Mouse (Mus musculus) spleen, adult 2 months (tissue): ENCODE results near the gene Ssx2ip. TPM values are rescaled to one million over a fixed set of nuclear protein-coding genes. Genes with fewer than 3 reads are reported as not detected.

Experiments used
- DNase-seq, 2 experiments: peaks; one replicate each; pipeline versions ENCODE4 v3.0.0 to v3.0.0-alpha.2; 2012 to 2021; ENCODE audit warnings: low spot score in 2 of 2, low read depth in 1 of 2
- H3K27ac ChIP-seq: fragments of 200-500 bp; 2 replicates; pipeline ENCODE4 v1.5.1; 2012; ENCODE audit warnings: low read length, inconsistent platforms; ENCODE audit not compliant: insufficient read depth
- H3K27me3 ChIP-seq: fragments of 200-500 bp; 2 replicates; pipeline ENCODE4 v1.6.1; 2012; ENCODE audit warnings: mild to moderate bottlenecking, moderate library complexity, low read length, inconsistent platforms; ENCODE audit not compliant: control insufficient read depth, insufficient read depth
- H3K36me3 ChIP-seq: fragments of 200-500 bp; 2 replicates; pipeline ENCODE4 v1.6.1; 2012; ENCODE audit warnings: mild to moderate bottlenecking, low read length, inconsistent platforms; ENCODE audit not compliant: control insufficient read depth, insufficient read depth
- H3K4me1 ChIP-seq: fragments of 200-500 bp; 2 replicates; pipeline ENCODE4 v1.6.1; 2011; ENCODE audit warnings: inconsistent platforms; ENCODE audit not compliant: control insufficient read depth, insufficient read depth, insufficient read length
- H3K4me3 ChIP-seq: fragments of 200-500 bp; 2 replicates; pipeline ENCODE4 v1.5.1; 2011; ENCODE audit warnings: mild to moderate bottlenecking, inconsistent platforms; ENCODE audit not compliant: insufficient read depth, insufficient read length; ENCODE audit errors: extremely low read depth
- CTCF ChIP-seq: fragments of 200-500 bp; IDR thresholded peaks from 2 replicates; pipeline ENCODE4 v1.5.1; 2011; ENCODE audit warnings: mild to moderate bottlenecking, inconsistent platforms; ENCODE audit not compliant: insufficient read depth, insufficient read length, insufficient replicate concordance; ENCODE audit errors: extremely low read depth
- POLR2A ChIP-seq: fragments of 200-500 bp; IDR thresholded peaks from 2 replicates; pipeline ENCODE4 v1.6.1; 2011; ENCODE audit warnings: low read depth, low read length, inconsistent platforms
- WGBS: fragments of 180-500 bp; shearing (Covaris S2); methylation state at CpG from one replicate; pipeline ENCODE4 v1.1.7; 2018; 5-methylcytosine and 5-hydroxymethylcytosine counted together
- polyA plus RNA-seq: library from polyadenylated mRNA; depleted of rRNA; stranded (reverse); fragments of >200 nt; gene quantifications from 2 replicates; pipeline ENCODE4 v1.2.3, GENCODE M21; 2012

The Ssx2ip gene
- polyA plus RNA-seq, 1 experiment: 1.6 TPM

DNA sequence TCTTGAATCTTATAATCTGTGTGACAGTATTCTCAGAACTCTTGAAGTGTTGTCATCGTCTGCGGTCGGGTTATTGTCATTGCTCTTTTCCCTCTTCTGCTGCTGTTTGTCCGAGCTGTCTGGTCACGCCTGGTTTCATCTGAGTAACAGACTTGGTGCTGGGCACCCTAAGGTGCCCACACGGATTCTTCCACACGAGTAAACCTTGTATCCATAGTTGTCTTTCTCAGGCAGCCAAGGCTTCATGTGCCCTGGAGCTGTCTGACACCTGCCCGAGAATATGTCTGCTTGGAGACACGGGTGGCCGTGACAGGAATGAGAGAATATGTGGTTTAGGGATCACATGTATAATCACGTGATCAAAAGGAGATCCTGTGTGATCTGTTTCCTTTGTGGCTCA, 31.1 kb downstream of the Ssx2ip start:
- Histone ChIP-seq H3K27me3 (no peaks in the 10 kb centered on the region), H3K4me3 (no peak overlapping the region), H3K27ac (no peak overlapping the region), H3K36me3 (peaks cover 2% of the 10 kb centered on the region; the same call in 1 of the 2 replicates), H3K4me1 (no peaks in the 10 kb centered on the region)
- TF ChIP-seq CTCF (no peak), POLR2A (no peak)
- WGBS: 91% methylated on average over 11 of the region's 11 CpGs
- no peak for DNase-seq

GRCm38 (mm10) chr3:146436114-146436513, 31.7 kb downstream of the Ssx2ip start:
- H3K4me3 ChIP-seq: no peak overlapping the region
- DNase-seq: no peak
- no peaks in the 10 kb centered on the region for H3K27me3 ChIP-seq
- H3K4me1 ChIP-seq: no peaks in the 10 kb centered on the region
- TF ChIP-seq POLR2A (no peak), CTCF (no peak)
- no peaks in the 10 kb centered on the region for H3K36me3 ChIP-seq
- WGBS: 95% methylated on average over 8 of the region's 8 CpGs
- no peak overlapping the region for H3K27ac ChIP-seq

- WGBS: 96% methylated on average over 12 of the region's 12 CpGs
- H3K27ac ChIP-seq: no peak overlapping the region
- TF ChIP-seq POLR2A (no peak), CTCF (no peak)
- no peaks in the 10 kb centered on the region for H3K4me1 ChIP-seq
- no peak for DNase-seq
- H3K4me3 ChIP-seq: no peak overlapping the region
- no peaks in the 10 kb centered on the region for H3K27me3 ChIP-seq
- no peaks in the 10 kb centered on the region for H3K36me3 ChIP-seq
Observed at GRCm38 (mm10) chr3:146440011-146440410, 35.6 kb downstream of the Ssx2ip start.

- no peak for DNase-seq
- Histone ChIP-seq H3K27me3 (no peaks in the 10 kb centered on the region), H3K4me3 (no peak overlapping the region), H3K4me1 (no peaks in the 10 kb centered on the region), H3K27ac (no peak overlapping the region), H3K36me3 (no peaks in the 10 kb centered on the region)
- 92% methylated on average over 7 of the region's 7 CpGs for WGBS
- TF ChIP-seq CTCF: no peak
Observed at GRCm38 (mm10) chr3:146440422-146440821, 36.0 kb downstream of the Ssx2ip start.

DNA sequence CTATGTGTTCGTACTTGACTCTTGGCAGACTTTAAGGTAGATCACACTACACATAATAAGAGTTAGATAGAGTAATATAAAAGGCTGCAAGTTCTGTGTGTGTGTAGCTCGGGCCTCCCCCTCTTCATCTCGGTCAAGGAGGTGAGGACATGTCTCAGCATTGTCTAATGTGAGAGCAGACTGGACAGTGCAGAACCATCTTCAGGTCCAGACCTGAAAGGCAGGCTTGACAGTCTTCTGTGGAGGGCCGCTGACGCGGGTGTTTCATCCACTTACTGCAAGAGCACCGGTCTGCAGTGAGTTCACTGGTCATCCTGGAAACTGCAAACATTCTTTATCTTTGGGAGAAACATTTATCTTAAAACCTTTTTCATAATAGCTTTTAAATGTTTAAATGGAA, 38.0 kb downstream of the Ssx2ip start:
- no peak for DNase-seq
- Histone ChIP-seq H3K36me3 (no peaks in the 10 kb centered on the region), H3K4me1 (no peaks in the 10 kb centered on the region), H3K4me3 (no peak overlapping the region), H3K27ac (no peak overlapping the region), H3K27me3 (no peaks in the 10 kb centered on the region)
- WGBS: 94% methylated on average over 7 of the region's 7 CpGs
- no peak for TF ChIP-seq POLR2A

DNA sequence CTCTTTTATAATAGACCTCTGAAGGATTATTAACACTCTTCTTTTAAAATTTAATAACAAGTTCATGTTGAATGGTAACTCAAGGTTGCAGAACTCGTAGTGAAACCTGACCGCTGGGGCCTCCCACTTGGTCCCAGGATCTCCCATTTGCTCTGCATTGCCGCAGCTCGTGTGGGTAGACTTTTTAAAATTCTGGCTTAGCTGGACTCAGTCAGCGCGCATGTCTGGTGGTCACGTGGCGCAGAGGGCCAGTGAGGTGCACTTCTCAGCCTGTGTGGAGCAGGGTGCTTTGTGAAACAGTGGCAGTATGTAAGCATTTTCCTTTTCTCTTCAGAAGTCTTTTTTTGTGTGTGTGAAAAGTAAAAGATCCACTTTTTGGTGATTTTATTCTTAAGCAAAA, 38.5 kb downstream of the Ssx2ip start:
- WGBS: 97% methylated on average over 8 of the region's 8 CpGs
- no peak for DNase-seq
- H3K4me1 ChIP-seq: no peaks in the 10 kb centered on the region
- no peak overlapping the region for H3K4me3 ChIP-seq
- H3K36me3 ChIP-seq: no peaks in the 10 kb centered on the region
- H3K27ac ChIP-seq: no peak overlapping the region
- TF ChIP-seq POLR2A: no peak
- no peak for TF ChIP-seq CTCF
- no peaks in the 10 kb centered on the region for H3K27me3 ChIP-seq

DNA sequence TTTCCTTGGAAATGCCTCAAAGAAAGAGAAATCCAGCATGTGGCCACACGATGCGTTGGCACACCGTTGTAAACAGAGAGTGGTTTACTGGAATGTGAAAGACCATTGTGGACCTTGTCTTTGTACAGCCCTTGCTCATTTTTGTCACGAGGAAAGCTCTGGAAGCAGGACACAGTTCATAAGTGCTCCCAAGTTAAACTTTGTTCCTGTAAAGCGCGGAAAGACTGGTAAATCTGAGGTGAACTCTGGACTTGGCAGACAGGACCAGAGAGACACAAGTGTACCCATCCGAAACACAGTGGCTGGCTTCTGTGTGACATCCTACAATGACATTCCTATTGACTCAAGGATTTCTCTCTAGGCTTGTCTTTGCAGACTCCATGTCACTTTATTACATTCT, 38.9 kb downstream of the Ssx2ip start:
- WGBS: 96% methylated on average over 7 of the region's 7 CpGs
- Histone ChIP-seq H3K4me1 (no peaks in the 10 kb centered on the region), H3K27me3 (no peaks in the 10 kb centered on the region), H3K4me3 (no peak overlapping the region), H3K27ac (no peak overlapping the region), H3K36me3 (no peaks in the 10 kb centered on the region)
- TF ChIP-seq CTCF (no peak), POLR2A (no peak)
- DNase-seq: no peak

DNA sequence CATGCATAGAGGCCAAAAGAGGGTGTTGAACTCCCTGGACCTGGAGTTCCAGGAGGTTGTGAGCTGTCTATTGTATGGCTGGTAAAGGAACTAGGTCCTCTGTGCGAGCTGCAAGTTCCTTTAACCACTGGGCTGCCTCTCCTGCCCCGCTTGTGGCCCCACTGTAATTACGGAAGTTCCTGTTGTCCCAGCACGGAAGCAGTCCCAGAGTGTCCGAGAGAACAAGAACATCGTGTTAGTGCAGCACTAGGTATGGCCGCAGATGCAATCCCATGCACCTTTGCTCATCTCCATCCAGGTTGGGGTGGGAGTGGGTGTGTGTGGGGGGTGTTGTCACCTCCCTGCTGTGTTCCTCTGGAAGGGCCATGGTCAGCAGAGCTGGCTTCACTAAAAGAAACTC, 40.4 kb downstream of the Ssx2ip start:
- DNase-seq: no peak
- Histone ChIP-seq H3K4me1 (no peaks in the 10 kb centered on the region), H3K4me3 (no peak overlapping the region), H3K27me3 (no peaks in the 10 kb centered on the region), H3K36me3 (no peaks in the 10 kb centered on the region), H3K27ac (no peak overlapping the region)
- TF ChIP-seq CTCF: no peak
- TF ChIP-seq POLR2A: no peak
- 93% methylated on average over 7 of the region's 7 CpGs for WGBS
